Mouse (Mus musculus): ENCODE results near the gene Rcn3. TPM values are rescaled to one million over a fixed set of nuclear protein-coding genes. Genes with fewer than 3 reads are reported as not detected.

The Rcn3 gene
- 57.0 and 59.7 TPM in 2 replicates for polyA plus RNA-seq (2015; fragmentation: Nextera tagmentation; extraction: Ambion mirVana)

GRCm38 (mm10) chr7:45092048-45092447 is at the start of gene Rcn3:
Gene Rcn3, minus strand, starts transcription at chr7:45092221.

GRCm38 (mm10) chr7:45135993-45136567 is 44.1 kb upstream of the Rcn3 start, which contains the start of the genes Gm45713 and Flt3l:
Gene Gm45713, minus strand, starts transcription at chr7:45136231.
Gene Flt3l, minus strand, starts transcription at chr7:45136432.

GRCm38 (mm10) chr7:45128624-45129246 is 36.7 kb upstream of the Rcn3 start, which contains the start of gene Rpl13a:
Gene Rpl13a, minus strand, starts transcription at chr7:45128761.

GRCm38 (mm10) chr7:45124224-45125143 is 32.5 kb upstream of the Rcn3 start, which contains the start of gene Rps11:
Gene Rps11, minus strand, starts transcription at chr7:45124439.

GRCm38 (mm10) chr7:45103652-45104180 is 11.7 kb upstream of the Rcn3 start, which contains the start of gene Fcgrt:
Gene Fcgrt, minus strand, starts transcription at chr7:45103851.

GRCm38 (mm10) chr7:45062239-45062835 is 29.7 kb downstream of the Rcn3 start, which contains the start of the genes Nosip and Prrg2:
Gene Nosip, plus strand, starts transcription at chr7:45062429.
Gene Prrg2, minus strand, starts transcription at chr7:45062677.

GRCm38 (mm10) chr7:45052862-45053116 is 39.2 kb downstream of the Rcn3 start, which contains the start of gene Prr12:
Gene Prr12, minus strand, starts transcription at chr7:45052881.

MicroRNAs encoded within 50 kb of the gene (microRNA counts, 519-probe panel; counts per million panel counts)
- 5,358 counts per million, percentile 68 among the panel's probes with 10 or more counts for microRNA mmu-miR-150

Small RNA genes within 50 kb of the gene (microRNA-seq; reads per million reads assigned to microRNA genes)
- gene Mir150, result 213 reads per million, percentile 54 among the genes with 10 or more reads in this experiment
- gene Mir5121, result 9.0 reads per million, percentile 19 among the genes with 10 or more reads in this experiment

Other genes starting within 250 kb of the Rcn3 start
- 90.2 and 91.0 TPM in 2 replicates for gene Akt1s1, start 243.2 kb downstream of the Rcn3 start, polyA plus RNA-seq (2015; fragmentation: Nextera tagmentation; extraction: Ambion mirVana)
- gene Tbc1d17, start 243.1 kb downstream of the Rcn3 start, polyA plus RNA-seq (2015; fragmentation: Nextera tagmentation; extraction: Ambion mirVana), result 103 and 107 TPM in 2 replicates
- 27.6 and 30.9 TPM in 2 replicates for gene Pnkp, start 235.1 kb downstream of the Rcn3 start, polyA plus RNA-seq (2015; fragmentation: Nextera tagmentation; extraction: Ambion mirVana)
- gene Ptov1, start 222.4 kb downstream of the Rcn3 start, polyA plus RNA-seq (2015; fragmentation: Nextera tagmentation; extraction: Ambion mirVana), result 473 and 497 TPM in 2 replicates
- 102 and 116 TPM in 2 replicates for gene Med25, start 199.5 kb downstream of the Rcn3 start, polyA plus RNA-seq (2015; fragmentation: Nextera tagmentation; extraction: Ambion mirVana)
- gene Fuz, start 196.1 kb downstream of the Rcn3 start, polyA plus RNA-seq (2015; fragmentation: Nextera tagmentation; extraction: Ambion mirVana), result 15.0 and 17.1 TPM in 2 replicates
- gene Ap2a1, start 162.7 kb downstream of the Rcn3 start, polyA plus RNA-seq (2015; fragmentation: Nextera tagmentation; extraction: Ambion mirVana), result 115 and 126 TPM in 2 replicates
- 0.13 and 0.25 TPM in 2 replicates for gene Tsks, start 149.0 kb downstream of the Rcn3 start, polyA plus RNA-seq (2015; fragmentation: Nextera tagmentation; extraction: Ambion mirVana)
- 47.3 and 54.4 TPM in 2 replicates for gene Cpt1c, start 117.4 kb downstream of the Rcn3 start, polyA plus RNA-seq (2015; fragmentation: Nextera tagmentation; extraction: Ambion mirVana)
- gene Prmt1, start 105.7 kb downstream of the Rcn3 start, polyA plus RNA-seq (2015; fragmentation: Nextera tagmentation; extraction: Ambion mirVana), result 421 and 486 TPM in 2 replicates
- 39.9 and 41.6 TPM in 2 replicates for gene Irf3, start 94.6 kb downstream of the Rcn3 start, polyA plus RNA-seq (2015; fragmentation: Nextera tagmentation; extraction: Ambion mirVana)
- gene Bcl2l12, start 93.5 kb downstream of the Rcn3 start, polyA plus RNA-seq (2015; fragmentation: Nextera tagmentation; extraction: Ambion mirVana), result 9.2 and 11.8 TPM in 2 replicates
- gene Scaf1, start 75.9 kb downstream of the Rcn3 start, polyA plus RNA-seq (2015; fragmentation: Nextera tagmentation; extraction: Ambion mirVana), result 46.4 and 54.3 TPM in 2 replicates
- 19.6 and 25.6 TPM in 2 replicates for gene Rras, start 74.3 kb downstream of the Rcn3 start, polyA plus RNA-seq (2015; fragmentation: Nextera tagmentation; extraction: Ambion mirVana)
- gene Prr12, start 39.3 kb downstream of the Rcn3 start, polyA plus RNA-seq (2015; fragmentation: Nextera tagmentation; extraction: Ambion mirVana), result 9.7 and 11.6 TPM in 2 replicates
- gene Nosip, start 29.8 kb downstream of the Rcn3 start, polyA plus RNA-seq (2015; fragmentation: Nextera tagmentation; extraction: Ambion mirVana), result 59.8 and 66.5 TPM in 2 replicates
- 14.7 and 15.8 TPM in 2 replicates for gene Prrg2, start 29.5 kb downstream of the Rcn3 start, polyA plus RNA-seq (2015; fragmentation: Nextera tagmentation; extraction: Ambion mirVana)
- gene Fcgrt, start 11.6 kb upstream of the Rcn3 start, polyA plus RNA-seq (2015; fragmentation: Nextera tagmentation; extraction: Ambion mirVana), result 50.0 and 59.6 TPM in 2 replicates
- 748 and 784 TPM in 2 replicates for gene Rps11, start 32.2 kb upstream of the Rcn3 start, polyA plus RNA-seq (2015; fragmentation: Nextera tagmentation; extraction: Ambion mirVana)
- gene Rpl13a, start 36.5 kb upstream of the Rcn3 start, polyA plus RNA-seq (2015; fragmentation: Nextera tagmentation; extraction: Ambion mirVana), result 715 and 776 TPM in 2 replicates
- gene Gm45713, start 44.0 kb upstream of the Rcn3 start, polyA plus RNA-seq (2015; fragmentation: Nextera tagmentation; extraction: Ambion mirVana), result 0.63 TPM in 1 of 2 replicates, not detected in the other
- gene Flt3l, start 44.2 kb upstream of the Rcn3 start, polyA plus RNA-seq (2015; fragmentation: Nextera tagmentation; extraction: Ambion mirVana), result 2.4 and 2.9 TPM in 2 replicates
- 63.5 and 72.6 TPM in 2 replicates for gene Pih1d1, start 62.1 kb upstream of the Rcn3 start, polyA plus RNA-seq (2015; fragmentation: Nextera tagmentation; extraction: Ambion mirVana)
- 14.5 and 17.7 TPM in 2 replicates for gene Aldh16a1, start 62.4 kb upstream of the Rcn3 start, polyA plus RNA-seq (2015; fragmentation: Nextera tagmentation; extraction: Ambion mirVana)
- 0.29 and 1.2 TPM in 2 replicates for gene Slc17a7, start 71.7 kb upstream of the Rcn3 start, polyA plus RNA-seq (2015; fragmentation: Nextera tagmentation; extraction: Ambion mirVana)
- not detected in 2 replicates for gene Gfy, start 87.3 kb upstream of the Rcn3 start, polyA plus RNA-seq (2015; fragmentation: Nextera tagmentation; extraction: Ambion mirVana)
- gene Pth2, start 88.8 kb upstream of the Rcn3 start, polyA plus RNA-seq (2015; fragmentation: Nextera tagmentation; extraction: Ambion mirVana), result not detected in 2 replicates
- 0.42 and 0.50 TPM in 2 replicates for gene Ccdc155, start 112.7 kb upstream of the Rcn3 start, polyA plus RNA-seq (2015; fragmentation: Nextera tagmentation; extraction: Ambion mirVana)
- 27.6 and 29.1 TPM in 2 replicates for gene Dkkl1, start 119.9 kb upstream of the Rcn3 start, polyA plus RNA-seq (2015; fragmentation: Nextera tagmentation; extraction: Ambion mirVana)
- 18.3 and 18.6 TPM in 2 replicates for gene Tead2, start 123.5 kb upstream of the Rcn3 start, polyA plus RNA-seq (2015; fragmentation: Nextera tagmentation; extraction: Ambion mirVana)
- gene Cd37, start 146.9 kb upstream of the Rcn3 start, polyA plus RNA-seq (2015; fragmentation: Nextera tagmentation; extraction: Ambion mirVana), result 3.1 and 4.6 TPM in 2 replicates
- gene Slc6a16, start 148.9 kb upstream of the Rcn3 start, polyA plus RNA-seq (2015; fragmentation: Nextera tagmentation; extraction: Ambion mirVana), result 2.2 and 2.6 TPM in 2 replicates
- gene Slc6a21, start 185.3 kb upstream of the Rcn3 start, polyA plus RNA-seq (2015; fragmentation: Nextera tagmentation; extraction: Ambion mirVana), result not detected in 2 replicates
- gene Trpm4, start 241.6 kb upstream of the Rcn3 start, polyA plus RNA-seq (2015; fragmentation: Nextera tagmentation; extraction: Ambion mirVana), result 11.8 and 12.6 TPM in 2 replicates
- 0.52 and 0.62 TPM in 2 replicates for gene Hrc, start 243.1 kb upstream of the Rcn3 start, polyA plus RNA-seq (2015; fragmentation: Nextera tagmentation; extraction: Ambion mirVana)